Mouse (Mus musculus): ENCODE measurements around the gene Cmya5. TPM values are rescaled to one million over a fixed set of nuclear protein-coding genes. Genes with fewer than 3 reads are reported as not detected.

The Cmya5 gene
- total and polyA plus RNA-seq, 3 experiments = 0.06 to 0.38 (median 0.20) TPM

- DNase-seq = peak; percentile 89
Observed at GRCm38 (mm10) chr13:93062860-93063636, 81.5 kb downstream of the Cmya5 start.

DNA sequence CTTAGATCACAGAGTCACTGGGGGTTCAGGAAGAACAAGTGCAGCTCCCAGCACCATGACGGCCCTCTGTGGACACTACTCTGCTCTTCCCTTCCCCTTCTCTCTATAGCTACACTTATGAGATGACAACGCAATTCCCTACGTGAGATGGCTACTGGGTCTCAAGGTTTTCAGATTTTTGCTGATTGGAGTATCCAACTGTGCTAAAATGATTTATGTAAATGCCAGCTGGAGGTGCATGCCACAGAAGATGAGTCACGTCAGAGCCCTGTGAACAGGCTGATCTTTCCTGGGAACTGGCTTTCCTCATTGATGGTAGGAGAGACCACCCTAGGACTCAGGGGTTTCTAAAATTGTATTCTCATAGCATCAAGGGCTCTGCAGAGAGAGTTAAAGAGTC is 83.2 kb downstream of the Cmya5 start:
- peak; percentile 23 for DNase-seq

DNA sequence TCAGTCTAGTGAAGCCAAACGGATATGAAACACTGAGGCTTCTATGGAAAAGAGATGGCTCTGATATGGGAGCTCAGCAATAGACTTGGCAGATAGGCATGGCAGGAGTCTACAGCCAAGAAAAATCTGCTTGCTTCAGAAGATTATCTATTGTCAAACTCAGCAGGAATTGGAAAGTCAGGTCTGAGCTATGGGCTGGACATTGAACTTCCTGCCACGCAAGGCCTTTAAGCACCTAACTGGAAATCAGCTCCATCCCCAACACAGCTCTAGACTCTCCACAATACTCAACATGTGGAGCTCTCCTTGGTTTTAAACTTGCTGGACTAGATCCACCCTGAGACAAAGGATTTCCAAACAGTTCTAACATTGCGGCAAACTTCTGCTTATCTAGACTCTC is 84.1 kb downstream of the Cmya5 start:
- no peak for DNase-seq

- no peak for DNase-seq
Observed at GRCm38 (mm10) chr13:93058551-93059011, 85.9 kb downstream of the Cmya5 start.

DNA sequence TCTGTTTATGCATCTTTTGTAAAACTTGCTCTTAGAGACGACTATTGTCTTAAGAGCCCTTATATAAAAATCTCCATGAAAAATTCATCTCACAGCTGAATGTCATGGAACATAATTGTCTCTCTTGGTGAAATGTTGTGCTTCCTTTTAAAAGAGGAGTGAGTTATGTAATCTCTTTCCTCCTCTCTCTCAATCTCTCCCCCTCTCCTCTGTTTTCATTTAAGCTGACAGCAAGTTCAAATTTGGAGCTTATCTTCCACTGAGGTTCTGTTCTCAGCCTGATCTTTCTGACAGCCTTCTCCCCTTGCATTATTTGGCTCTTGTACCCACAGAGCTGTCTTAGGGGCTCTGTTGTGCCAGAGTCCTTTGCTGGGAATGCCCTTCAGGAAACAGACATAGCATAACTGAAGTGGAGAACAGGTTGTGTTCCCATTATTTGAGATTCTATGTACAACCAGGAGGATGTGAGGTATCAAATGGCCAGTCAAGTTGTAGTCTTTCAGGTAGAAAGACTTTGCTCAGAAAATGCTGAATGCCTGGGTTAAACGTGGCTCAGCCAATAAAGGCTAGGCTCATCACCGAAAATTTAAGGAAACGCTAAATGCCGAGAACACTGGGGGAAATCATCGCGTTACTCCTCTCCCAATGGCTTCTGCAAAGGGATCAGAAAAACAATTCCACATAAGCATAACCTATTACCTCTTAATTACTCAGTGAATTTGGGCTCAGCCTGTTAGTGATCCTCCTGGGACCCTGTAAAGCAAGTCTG is 86.8 kb downstream of the Cmya5 start:
- no peak for DNase-seq

GRCm38 (mm10) chr13:93056091-93056490 is 88.4 kb downstream of the Cmya5 start:
- no peak for DNase-seq

- DNase-seq = no peak
Observed at GRCm38 (mm10) chr13:93051483-93051882, 93.0 kb downstream of the Cmya5 start.

DNA sequence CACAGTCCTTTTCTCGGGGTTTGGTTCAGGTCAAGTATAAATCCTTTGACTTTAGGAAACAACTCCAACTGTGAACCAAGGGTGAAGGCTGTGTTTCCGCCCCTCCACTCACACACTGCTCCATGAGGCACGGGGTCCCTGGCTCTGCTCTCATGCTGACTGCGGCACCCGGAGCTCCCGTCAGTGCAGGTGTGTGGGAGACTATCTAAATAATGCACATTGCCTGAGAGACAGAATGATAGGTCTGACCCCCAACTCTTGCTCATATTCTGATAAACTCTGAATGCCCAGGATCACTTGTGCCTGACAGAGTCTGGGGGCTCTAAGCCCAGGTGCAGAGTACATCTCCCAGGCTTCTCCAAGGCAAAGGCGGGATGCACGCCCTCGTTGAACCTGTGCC is 103.5 kb downstream of the Cmya5 start:
- DNase-seq = no peak

DNA sequence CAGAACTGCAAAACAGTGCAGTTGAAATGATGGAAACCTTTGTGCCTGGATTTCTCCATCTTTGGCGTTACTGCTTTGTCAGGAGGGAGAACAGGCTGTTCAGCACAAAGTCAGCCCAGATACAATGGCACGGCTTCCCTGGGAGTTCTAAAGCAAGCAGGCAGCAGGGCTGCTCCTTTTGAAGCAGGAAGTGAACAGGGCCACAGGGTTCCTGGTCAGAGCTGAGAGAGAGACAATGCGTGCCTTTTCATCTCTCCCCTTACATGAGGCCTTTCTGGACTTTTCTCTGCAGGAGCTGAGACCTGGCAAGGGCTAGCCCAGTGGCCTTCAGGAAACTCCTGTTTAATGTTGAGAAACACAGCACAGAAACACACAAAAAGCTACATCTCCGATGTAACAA is 108.3 kb downstream of the Cmya5 start:
- no peak for DNase-seq

- DNase-seq = no peak
Observed at GRCm38 (mm10) chr13:93029337-93029736, 115.2 kb downstream of the Cmya5 start.

DNA sequence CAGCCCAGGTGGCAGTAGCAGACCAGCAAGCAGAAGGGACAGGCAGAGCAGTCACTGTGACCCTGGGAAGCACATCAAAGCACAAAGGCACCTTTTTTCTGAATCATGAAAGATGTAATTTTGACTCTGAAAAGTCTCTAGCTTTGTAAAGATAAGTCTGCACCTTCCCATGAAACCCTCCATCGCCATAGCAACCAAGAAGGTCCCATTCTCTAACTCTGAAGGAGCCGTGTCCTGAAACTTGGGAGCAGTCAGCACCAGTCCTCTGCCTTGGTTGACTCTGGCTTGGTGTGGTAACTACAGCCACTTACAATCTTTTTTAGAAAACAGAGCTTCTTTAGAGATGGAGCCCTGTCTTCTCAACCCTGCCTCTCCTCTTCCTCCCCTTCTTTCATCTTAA is 119.7 kb downstream of the Cmya5 start:
- no peak for DNase-seq

- DNase-seq = no peak
Observed at GRCm38 (mm10) chr13:93022158-93022557, 122.4 kb downstream of the Cmya5 start.

- peak; percentile 17 for DNase-seq
Observed at GRCm38 (mm10) chr13:93012952-93013351, 131.6 kb downstream of the Cmya5 start.

DNA sequence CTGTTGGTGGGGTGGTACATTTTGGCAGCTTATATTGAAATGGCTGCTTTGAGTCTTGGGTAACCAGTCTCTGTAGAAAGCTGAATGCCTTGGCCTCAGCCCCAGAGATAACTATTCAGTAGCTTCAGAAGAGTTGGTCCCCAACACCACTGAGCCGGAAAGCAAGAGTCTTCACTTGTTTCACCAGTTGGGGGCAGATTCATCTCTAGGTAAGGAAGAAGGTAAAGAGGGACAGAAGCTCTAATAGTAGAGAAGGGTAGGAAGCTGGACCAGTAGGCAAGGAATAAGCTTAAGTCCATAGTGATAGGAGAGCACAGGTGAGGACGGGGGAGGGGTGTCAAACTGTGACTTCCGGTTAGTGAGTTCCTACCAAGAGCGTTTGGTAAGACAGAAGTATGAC is 133.2 kb downstream of the Cmya5 start:
- no peak for DNase-seq

- no peak for DNase-seq
Observed at GRCm38 (mm10) chr13:93010524-93010923, 134.0 kb downstream of the Cmya5 start.

- DNase-seq = no peak
Observed at GRCm38 (mm10) chr13:93007078-93007477, 137.4 kb downstream of the Cmya5 start.

DNA sequence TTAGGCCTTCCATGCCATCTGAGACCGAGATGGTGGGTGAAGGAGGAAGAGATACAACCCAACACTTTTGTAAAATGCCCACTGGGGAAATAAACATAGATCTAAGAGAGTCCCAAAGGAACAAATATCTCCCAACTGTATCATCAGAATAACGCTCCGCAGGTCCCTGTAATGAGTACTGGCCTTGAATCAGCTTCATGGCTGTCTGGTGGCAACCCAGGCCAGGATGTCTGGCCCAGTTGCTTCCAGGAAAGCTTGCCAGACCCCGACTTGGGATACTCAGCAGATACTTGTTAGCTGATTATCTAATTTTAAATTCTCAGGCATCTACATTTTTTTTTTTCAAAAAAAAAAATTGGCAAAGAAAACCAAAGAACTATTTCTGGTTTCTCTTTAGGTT is 138.2 kb downstream of the Cmya5 start:
- DNase-seq = no peak

- DNase-seq = no peak
Observed at GRCm38 (mm10) chr13:93004003-93004402, 140.5 kb downstream of the Cmya5 start.

- peak; percentile 48 for DNase-seq
Observed at GRCm38 (mm10) chr13:93002456-93002855, 142.1 kb downstream of the Cmya5 start.

- DNase-seq = no peak
Observed at GRCm38 (mm10) chr13:93000640-93001351, 143.7 kb downstream of the Cmya5 start.

GRCm38 (mm10) chr13:92999860-93000259 is 144.7 kb downstream of the Cmya5 start:
- DNase-seq = no peak

GRCm38 (mm10) chr13:92994743-92995142 is 149.8 kb downstream of the Cmya5 start:
- DNase-seq = no peak

DNA sequence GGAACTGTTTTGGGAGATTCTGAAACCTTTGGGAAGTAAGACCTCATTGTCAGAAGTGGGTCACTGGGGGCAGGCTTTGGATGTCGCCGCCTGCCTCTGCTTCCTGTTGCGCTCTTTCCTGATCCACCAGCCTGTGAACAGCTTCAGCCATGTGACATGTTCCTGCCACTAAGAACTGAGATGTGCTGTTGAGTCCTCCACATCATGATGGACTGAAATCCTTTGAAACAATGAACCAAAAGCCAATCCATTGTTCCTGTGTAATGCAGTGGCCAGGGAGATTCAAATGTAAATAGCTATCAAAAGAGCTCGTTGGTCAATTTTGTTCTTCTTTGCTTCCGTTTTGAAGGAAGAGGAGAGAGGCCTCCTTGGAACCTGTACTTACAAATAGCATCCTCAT is 151.7 kb downstream of the Cmya5 start:
- DNase-seq = no peak
